Mouse (Mus musculus): ENCODE results near the gene Gabarap. TPM values are rescaled to one million over a fixed set of nuclear protein-coding genes. Genes with fewer than 3 reads are reported as not detected.
A peak's percentile ranks its signal among the peaks of the same experiment; 100 is the strongest.
"Not testable (repeated sequence)": the region's sequence is repeated elsewhere in the genome, so short reads cannot be mapped to it uniquely, and the experiment has no call there.

The Gabarap gene
- polyA plus RNA-seq, 1 experiment, result 977 TPM

DNA sequence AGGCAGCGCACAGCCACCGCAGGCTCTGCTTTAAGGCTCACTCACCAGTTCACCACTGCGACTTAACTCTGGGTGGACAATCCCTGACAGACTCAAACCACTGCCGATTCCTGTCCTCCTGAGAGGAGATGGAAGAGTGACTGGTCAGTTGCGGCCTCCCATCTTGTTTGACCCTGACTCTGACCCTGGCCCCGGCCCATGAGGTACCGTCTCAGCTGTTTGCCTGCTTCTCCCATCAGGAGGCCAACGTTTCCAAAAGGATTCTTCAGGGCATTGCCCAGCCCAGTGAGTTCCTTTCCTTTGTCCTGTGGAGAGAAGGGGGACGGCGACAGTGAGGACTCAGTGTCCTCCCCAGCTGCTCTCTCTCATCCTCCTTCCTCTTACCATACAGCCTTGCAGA, 20.0 kb downstream of the Gabarap start:
- peaks cover 83% of the 10 kb centered on the region for H3K36me3 ChIP-seq (replicated peaks; ENCODE audit: low read length)
- no peaks in the 10 kb centered on the region for H3K9me3 ChIP-seq
- peaks cover 34% of the 10 kb centered on the region for H3K4me1 ChIP-seq
- no peaks in the 10 kb centered on the region for H3K27me3 ChIP-seq (replicated peaks)
- no peak overlapping the region for H3K4me3 ChIP-seq (replicated peaks)
- no peak for TF ChIP-seq FLI1 (IDR thresholded peaks at IDR 0.05; ENCODE audit: low read length)
- no peak for TF ChIP-seq GATA1 (IDR thresholded peaks at IDR 0.05; ENCODE audit: borderline replicate concordance, low read length)

DNA sequence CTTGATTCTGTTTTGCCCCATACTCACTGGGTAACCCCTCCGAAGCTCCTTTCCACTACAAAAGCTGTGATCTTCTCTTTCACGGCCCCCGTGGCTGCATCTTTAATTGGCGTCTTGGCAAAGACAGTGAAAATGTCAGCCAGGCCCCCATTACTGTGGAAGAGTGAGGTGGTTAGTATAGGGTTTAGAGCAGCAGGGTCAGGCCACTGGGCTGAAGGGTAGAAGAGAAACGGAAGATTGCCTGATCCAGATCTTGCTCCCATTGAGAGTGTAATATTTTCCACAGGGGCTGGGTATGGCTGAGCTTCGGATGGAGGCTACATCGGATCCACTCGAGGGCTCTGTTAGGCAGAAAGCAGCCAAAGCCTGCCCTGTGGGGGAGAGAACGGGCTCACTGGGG, 22.0 kb downstream of the Gabarap start:
- Histone ChIP-seq H3K9me3 (no peaks in the 10 kb centered on the region), H3K4me3 (replicated peaks) (no peak overlapping the region), H3K36me3 (replicated peaks; ENCODE audit: low read length) (peaks cover 63% of the 10 kb centered on the region), H3K4me1 (peaks cover 45% of the 10 kb centered on the region), H3K27me3 (replicated peaks) (no peaks in the 10 kb centered on the region)
- no peak for TF ChIP-seq FLI1 (IDR thresholded peaks at IDR 0.05; ENCODE audit: low read length)
- no peak for TF ChIP-seq GATA1 (IDR thresholded peaks at IDR 0.05; ENCODE audit: borderline replicate concordance, low read length)

DNA sequence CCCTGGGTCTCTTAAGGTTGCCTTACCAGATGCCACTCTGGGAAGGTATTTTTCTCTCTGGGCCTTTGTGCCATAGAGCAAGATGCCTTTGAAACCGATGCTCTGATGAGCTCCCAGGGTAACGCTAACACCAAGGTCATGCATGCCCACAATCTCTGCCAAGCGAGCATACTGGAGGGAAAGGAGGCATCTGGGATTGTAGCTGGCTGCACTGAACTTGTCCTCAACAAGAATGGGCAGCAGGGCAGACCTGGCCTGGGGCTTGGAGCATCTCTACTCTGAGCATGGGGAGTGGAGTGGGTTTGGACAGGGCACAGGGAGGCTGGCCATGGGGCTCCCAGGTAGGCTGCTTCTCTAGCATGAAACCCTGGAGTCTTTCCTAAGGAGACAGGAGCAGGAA, 22.5 kb downstream of the Gabarap start:
- no peaks in the 10 kb centered on the region for H3K9me3 ChIP-seq
- no peak for TF ChIP-seq FLI1 (IDR thresholded peaks at IDR 0.05; ENCODE audit: low read length)
- peaks cover 50% of the 10 kb centered on the region for H3K4me1 ChIP-seq
- peaks cover 59% of the 10 kb centered on the region for H3K36me3 ChIP-seq (replicated peaks; ENCODE audit: low read length)
- H3K27me3 ChIP-seq (replicated peaks), result no peaks in the 10 kb centered on the region
- H3K4me3 ChIP-seq (replicated peaks), result no peak overlapping the region

DNA sequence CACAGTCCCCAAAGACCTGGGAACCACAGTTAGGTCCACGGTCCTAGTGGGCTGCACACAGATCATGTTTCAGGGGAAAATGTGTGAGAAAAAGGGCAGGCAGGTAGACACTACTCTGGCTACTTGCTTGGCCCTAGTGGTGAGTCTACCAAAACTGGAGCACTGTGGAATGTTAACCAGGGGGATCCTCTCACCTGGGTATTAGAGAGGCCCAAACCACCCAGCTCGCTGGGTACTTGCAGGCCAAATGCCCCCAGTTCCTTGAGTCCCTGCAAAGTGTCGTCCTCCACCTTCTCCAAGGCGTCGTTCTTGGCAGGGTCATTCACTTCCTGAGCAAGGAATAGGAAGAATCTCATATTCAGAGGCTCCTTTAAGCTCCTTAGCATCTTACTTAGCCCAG, 23.1 kb downstream of the Gabarap start:
- H3K36me3 ChIP-seq (replicated peaks; ENCODE audit: low read length), result peaks cover 52% of the 10 kb centered on the region
- no peaks in the 10 kb centered on the region for H3K27me3 ChIP-seq (replicated peaks)

DNA sequence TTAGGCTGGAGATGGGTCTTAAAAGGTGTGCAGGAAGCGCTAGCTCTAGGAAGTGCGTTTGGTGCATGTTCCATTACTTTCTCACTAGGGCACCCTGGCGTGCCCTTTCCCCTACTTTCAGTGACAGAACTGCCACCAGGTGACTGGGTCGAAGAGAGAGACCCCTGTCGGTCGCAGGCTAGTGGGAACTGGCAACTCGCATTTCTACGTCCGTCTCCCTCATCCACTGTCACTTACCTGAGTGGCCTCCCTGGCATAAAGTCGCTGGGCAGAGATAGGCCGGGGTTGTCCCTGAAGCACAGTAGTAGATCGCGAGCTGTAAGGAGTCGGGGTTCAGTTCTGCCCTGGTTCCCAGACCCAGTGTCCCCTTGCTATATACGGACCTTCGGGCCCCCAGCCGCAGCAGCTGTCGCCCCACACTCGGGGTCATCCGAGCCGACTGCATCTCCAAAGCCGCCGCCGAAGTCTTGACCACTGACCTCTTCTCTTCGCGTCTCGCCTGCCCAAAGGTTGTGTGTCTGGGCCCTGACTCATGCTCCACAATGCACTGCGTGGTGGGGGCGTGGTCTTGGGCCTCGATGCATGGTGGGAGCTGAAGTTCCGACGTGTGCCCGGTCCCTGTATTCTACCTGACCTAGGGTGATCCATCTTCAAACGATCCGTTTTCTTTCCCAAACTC, 24.1 kb downstream of the Gabarap start, which contains the start of gene Acadvl:
Acadvl (minus strand) TSS at position 532 of the 679 bp plus-strand sequence.
- TF ChIP-seq FLI1 (IDR thresholded peaks at IDR 0.05; ENCODE audit: low read length), result no peak
- no peak for TF ChIP-seq GATA1 (IDR thresholded peaks at IDR 0.05; ENCODE audit: borderline replicate concordance, low read length)
- peaks cover 66% of the 10 kb centered on the region for H3K4me1 ChIP-seq
- H3K27me3 ChIP-seq (replicated peaks), result no peaks in the 10 kb centered on the region
- peak within 1 kb of the TSS; percentile 93 for H3K4me3 ChIP-seq (replicated peaks)
- no peaks in the 10 kb centered on the region for H3K9me3 ChIP-seq
- H3K36me3 ChIP-seq (replicated peaks; ENCODE audit: low read length), result peaks cover 42% of the 10 kb centered on the region

More for the DNA sequence above, 23.1 kb downstream of the Gabarap start:
- Histone ChIP-seq H3K4me1 (peaks cover 56% of the 10 kb centered on the region), H3K4me3 (replicated peaks) (no peak overlapping the region), H3K9me3 (no peaks in the 10 kb centered on the region)
- TF ChIP-seq GATA1 (IDR thresholded peaks at IDR 0.05; ENCODE audit: borderline replicate concordance, low read length), result no peak
- no peak for TF ChIP-seq FLI1 (IDR thresholded peaks at IDR 0.05; ENCODE audit: low read length)

DNA sequence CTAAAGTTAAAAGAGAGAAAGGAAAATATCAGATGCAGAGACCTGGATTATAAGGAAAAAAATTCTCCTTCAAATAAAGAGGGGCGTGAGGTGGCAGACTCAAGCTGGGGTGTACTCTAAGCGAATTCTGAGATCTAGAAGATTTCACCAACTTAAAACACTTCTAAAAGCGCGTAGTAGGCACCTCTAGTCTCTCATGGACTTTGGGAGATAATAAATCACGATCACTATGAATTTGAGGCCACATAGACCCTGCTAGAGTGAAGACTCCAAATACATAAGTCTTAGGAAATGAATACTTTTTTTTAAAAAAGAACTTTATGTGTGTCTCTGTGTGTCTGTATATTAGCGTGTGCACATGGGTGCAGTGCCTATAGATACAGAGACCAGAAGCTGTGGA, 24.7 kb downstream of the Gabarap start:
- peak overlapping the region; percentile 93 for H3K4me3 ChIP-seq (replicated peaks)
- peaks cover 73% of the 10 kb centered on the region for H3K4me1 ChIP-seq
- peaks cover 36% of the 10 kb centered on the region for H3K36me3 ChIP-seq (replicated peaks; ENCODE audit: low read length)
- TF ChIP-seq FLI1 (IDR thresholded peaks at IDR 0.05; ENCODE audit: low read length) (no peak), GATA1 (IDR thresholded peaks at IDR 0.05; ENCODE audit: borderline replicate concordance, low read length) (no peak)
- H3K27me3 ChIP-seq (replicated peaks), result no peaks in the 10 kb centered on the region
- no peaks in the 10 kb centered on the region for H3K9me3 ChIP-seq

DNA sequence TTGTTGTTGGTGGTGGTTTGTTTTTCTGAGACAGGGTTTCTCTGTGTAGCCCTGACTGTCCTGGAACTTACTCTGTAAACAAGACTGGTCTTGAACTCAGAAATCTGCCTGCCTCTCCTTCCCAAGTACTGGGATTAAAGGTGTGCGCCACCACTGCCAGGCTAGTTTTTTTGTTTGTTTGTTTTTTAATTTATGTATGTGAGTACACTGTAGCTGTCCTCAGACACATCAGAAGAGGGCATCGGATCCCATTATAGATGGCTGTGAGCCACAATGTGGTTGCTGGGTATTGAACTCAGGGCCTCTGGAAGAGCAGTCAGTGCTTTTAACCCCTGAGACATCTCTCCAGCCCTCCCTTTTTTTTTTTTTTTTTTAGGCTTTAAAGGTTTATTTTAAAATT, 25.2 kb downstream of the Gabarap start:
- not testable (repeated sequence) for H3K4me3 ChIP-seq (replicated peaks); H3K9me3 ChIP-seq; H3K27me3 ChIP-seq (replicated peaks)
- H3K4me1 ChIP-seq, result peaks cover 78% of the 10 kb centered on the region
- peaks cover 31% of the 10 kb centered on the region for H3K36me3 ChIP-seq (replicated peaks; ENCODE audit: low read length)

DNA sequence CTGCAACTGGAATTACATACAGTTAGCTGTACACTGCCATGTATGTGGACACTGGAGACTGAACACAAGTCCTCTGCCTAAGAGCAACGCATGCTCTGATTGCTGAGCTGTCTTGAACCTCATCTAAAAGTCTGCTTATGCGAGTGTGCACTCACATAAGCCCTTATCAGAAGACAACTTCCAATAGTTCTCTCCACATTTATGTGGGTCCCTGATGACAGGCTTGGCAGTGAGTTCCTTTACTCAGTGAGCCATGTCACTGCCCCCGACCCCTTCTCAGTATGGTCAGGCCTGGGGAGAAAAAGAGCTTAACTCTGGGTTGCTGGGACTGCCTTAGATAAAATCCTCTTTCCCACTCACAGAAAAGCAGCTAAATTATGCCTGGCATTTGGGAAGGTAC, 25.7 kb downstream of the Gabarap start, which contains the start of gene Dlg4:
Dlg4 (plus strand) TSS at position 274 of the 400 bp plus-strand sequence.
- no peaks in the 10 kb centered on the region for H3K27me3 ChIP-seq (replicated peaks)
- H3K9me3 ChIP-seq, result no peaks in the 10 kb centered on the region
- no peak for TF ChIP-seq FLI1 (IDR thresholded peaks at IDR 0.05; ENCODE audit: low read length)
- no peak for TF ChIP-seq GATA1 (IDR thresholded peaks at IDR 0.05; ENCODE audit: borderline replicate concordance, low read length)
- H3K4me1 ChIP-seq, result peaks cover 82% of the 10 kb centered on the region
- H3K36me3 ChIP-seq (replicated peaks; ENCODE audit: low read length), result peaks cover 26% of the 10 kb centered on the region
- H3K4me3 ChIP-seq (replicated peaks), result peak within 1 kb of the TSS; percentile 92

DNA sequence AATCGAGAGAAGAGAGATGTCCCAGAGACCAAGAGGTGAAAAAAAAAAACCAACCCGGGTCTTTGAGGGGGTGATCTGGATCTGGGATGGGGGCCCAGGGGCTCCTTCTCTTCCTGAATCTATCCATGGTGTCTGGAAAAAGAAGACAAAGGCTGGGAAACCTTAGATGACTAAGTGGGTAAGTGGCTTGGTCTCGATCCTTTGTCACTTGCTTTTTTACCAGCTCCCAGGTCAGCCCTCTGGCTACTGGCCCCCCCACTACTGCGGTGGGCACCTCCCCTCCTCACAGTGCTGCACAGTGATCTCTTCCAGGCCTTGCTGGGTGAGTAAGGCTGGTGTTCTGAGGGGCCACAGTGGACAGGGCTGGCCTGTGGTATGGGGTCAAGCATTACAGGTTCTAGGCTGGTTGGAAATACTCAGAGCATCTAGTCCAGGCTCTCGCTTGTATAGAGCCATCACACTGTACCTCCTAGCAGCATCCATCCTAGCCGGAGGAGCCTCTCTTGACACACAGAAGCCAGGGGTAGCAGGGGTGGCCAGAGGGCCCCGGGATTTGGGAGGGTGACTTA, 26.3 kb downstream of the Gabarap start:
- peaks cover 20% of the 10 kb centered on the region for H3K36me3 ChIP-seq (replicated peaks; ENCODE audit: low read length)
- H3K4me1 ChIP-seq, result peaks cover 89% of the 10 kb centered on the region
- H3K27me3 ChIP-seq (replicated peaks), result no peaks in the 10 kb centered on the region
- no peak for TF ChIP-seq GATA1 (IDR thresholded peaks at IDR 0.05; ENCODE audit: borderline replicate concordance, low read length)
- TF ChIP-seq FLI1 (IDR thresholded peaks at IDR 0.05; ENCODE audit: low read length), result no peak
- peak overlapping the region; percentile 92 for H3K4me3 ChIP-seq (replicated peaks)
- no peaks in the 10 kb centered on the region for H3K9me3 ChIP-seq

DNA sequence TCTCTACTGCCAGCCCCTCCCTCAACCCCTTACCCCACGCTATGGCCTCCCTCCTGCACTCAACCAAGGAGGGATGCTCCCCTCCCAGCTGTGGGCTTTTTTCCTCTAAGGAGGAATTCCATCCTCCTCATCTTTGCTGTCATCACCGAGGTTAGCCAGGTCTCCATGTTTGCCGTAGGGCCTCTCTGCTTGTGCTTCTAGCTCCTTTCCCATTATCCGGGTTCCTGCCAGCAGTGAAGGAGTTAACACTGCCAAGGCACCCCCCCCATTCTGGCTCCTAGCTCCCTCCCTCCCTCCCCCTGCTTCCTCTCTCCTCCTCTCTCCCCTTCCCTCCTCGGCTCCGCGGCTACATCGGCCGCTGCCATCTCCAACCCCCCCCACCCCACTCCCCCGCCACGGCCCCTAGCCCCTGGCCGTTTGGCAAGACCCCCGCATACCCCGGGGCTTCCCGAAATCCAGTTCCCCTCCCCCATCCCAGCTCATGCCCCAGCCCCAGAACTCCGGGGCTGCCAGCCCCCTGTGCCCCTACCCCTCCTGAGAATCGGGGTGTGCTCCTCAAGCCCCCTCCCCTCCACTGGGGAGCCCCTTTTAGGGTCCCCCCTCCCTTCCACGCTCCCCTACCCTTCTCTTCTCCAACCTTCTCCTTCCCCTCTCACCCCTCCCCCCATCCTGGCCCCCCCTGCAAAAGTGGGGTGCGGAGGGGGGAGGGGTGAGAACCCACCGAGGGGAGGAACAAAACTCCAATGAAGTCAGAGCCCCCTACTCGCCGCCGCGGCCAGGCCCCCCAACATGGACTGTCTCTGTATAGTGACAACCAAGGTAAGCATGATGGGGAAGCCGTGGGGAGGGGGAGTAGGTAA, 27.4 kb downstream of the Gabarap start:
- H3K4me1 ChIP-seq, result peaks cover 88% of the 10 kb centered on the region
- no peaks in the 10 kb centered on the region for H3K9me3 ChIP-seq
- no peak for TF ChIP-seq FLI1 (IDR thresholded peaks at IDR 0.05; ENCODE audit: low read length)
- H3K4me3 ChIP-seq (replicated peaks), result peak overlapping the region; percentile 92
- H3K36me3 ChIP-seq (replicated peaks; ENCODE audit: low read length), result peaks cover 9% of the 10 kb centered on the region
- H3K27me3 ChIP-seq (replicated peaks), result no peaks in the 10 kb centered on the region
